Mouse (Mus musculus): ENCODE data around the gene Acad12.
"Not testable (repeated sequence)": the region's sequence is repeated elsewhere in the genome, so short reads cannot be mapped to it uniquely, and the experiment has no call there.

Gene Acad12

GRCm38 (mm10) chr5:121618592-121619513 lies at the start of gene Acad12:
Gene Acad12, minus strand, starts transcription at chr5:121618938.
- DNase-seq: peak; percentile 87

- no peak for DNase-seq
Observed at GRCm38 (mm10) chr5:121668411-121668810, 49.7 kb upstream of the Acad12 start.

GRCm38 (mm10) chr5:121667067-121667466 lies 48.3 kb upstream of the Acad12 start:
- DNase-seq: peak; percentile 33

- DNase-seq: no peak
Observed at GRCm38 (mm10) chr5:121664971-121665370, 46.2 kb upstream of the Acad12 start.

- DNase-seq: no peak
Observed at GRCm38 (mm10) chr5:121664078-121664477, 45.3 kb upstream of the Acad12 start.

- DNase-seq: no peak
Observed at GRCm38 (mm10) chr5:121663456-121663855, 44.7 kb upstream of the Acad12 start.

GRCm38 (mm10) chr5:121661494-121661893 lies 42.8 kb upstream of the Acad12 start:
- no peak for DNase-seq

GRCm38 (mm10) chr5:121660897-121661254 lies 42.1 kb upstream of the Acad12 start:
- DNase-seq: no peak

- DNase-seq: peak; percentile 95
Observed at GRCm38 (mm10) chr5:121660059-121660896, 41.5 kb upstream of the Acad12 start, which contains the start of the genes Acad10 and Brap. Gene Acad10, minus strand, starts transcription at chr5:121660514. Gene Brap, plus strand, starts transcription at chr5:121660563.

- not testable (repeated sequence) for DNase-seq
Observed at GRCm38 (mm10) chr5:121657656-121658055, 38.9 kb upstream of the Acad12 start.

- peak; percentile 38 for DNase-seq
Observed at GRCm38 (mm10) chr5:121656866-121657265, 38.1 kb upstream of the Acad12 start.

- DNase-seq: no peak
Observed at GRCm38 (mm10) chr5:121654526-121654925, 35.8 kb upstream of the Acad12 start.

GRCm38 (mm10) chr5:121649134-121649533 lies 30.4 kb upstream of the Acad12 start:
- no peak for DNase-seq

GRCm38 (mm10) chr5:121639601-121640000 lies 20.9 kb upstream of the Acad12 start:
- no peak for DNase-seq

GRCm38 (mm10) chr5:121637296-121637695 lies 18.6 kb upstream of the Acad12 start:
- no peak for DNase-seq

- no peak for DNase-seq
Observed at GRCm38 (mm10) chr5:121634668-121635067, 15.9 kb upstream of the Acad12 start.

- DNase-seq: no peak
Observed at GRCm38 (mm10) chr5:121632804-121633203, 14.1 kb upstream of the Acad12 start.

GRCm38 (mm10) chr5:121631106-121631647 lies 12.4 kb upstream of the Acad12 start:
- peak; percentile 25 for DNase-seq

GRCm38 (mm10) chr5:121627871-121628270 lies 9.1 kb upstream of the Acad12 start:
- peak; percentile 81 for DNase-seq

- DNase-seq: no peak
Observed at GRCm38 (mm10) chr5:121623241-121623640, 4.5 kb upstream of the Acad12 start.

GRCm38 (mm10) chr5:121621102-121621501 lies 2.4 kb upstream of the Acad12 start:
- DNase-seq: no peak

- DNase-seq: not testable (repeated sequence)
Observed at GRCm38 (mm10) chr5:121614921-121615320, 3.8 kb downstream of the Acad12 start.

GRCm38 (mm10) chr5:121612036-121612435 lies 6.7 kb downstream of the Acad12 start:
- DNase-seq: no peak

Measured in kidney, adult 18-20 months (tissue).